Mouse (Mus musculus) stomach, postnatal 0 days (tissue): Measurements from ENCODE around the gene Nkx2-3. TPM values are rescaled to one million over a fixed set of nuclear protein-coding genes. Genes with fewer than 3 reads are reported as not detected.

ENCODE experiments used
- ATAC-seq: fragments of 200-750 bp; cut with Nextera tagmentation; 2 replicates; pipeline ENCODE4 v1.8.0; 2017; ENCODE audit not compliant: low FRiP score, low TSS enrichment
- DNase-seq: peaks from one replicate; pipeline ENCODE4 v3.0.0-alpha.2; 2016; ENCODE audit warnings: low spot score
- H3K27ac ChIP-seq: fragments of 300-500 bp; sonication (generic); replicated peaks from 2 replicates; pipeline ENCODE4 v1.5.1; 2014; ENCODE audit warnings: mild to moderate bottlenecking, control low read depth
- H3K27me3 ChIP-seq: fragments of 300-500 bp; sonication (generic); 2 replicates; pipeline ENCODE4 v1.6.1; 2014; ENCODE audit warnings: low read length; ENCODE audit not compliant: control insufficient read depth, insufficient read depth
- H3K36me3 ChIP-seq: fragments of 300-500 bp; sonication (generic); 2 replicates; pipeline ENCODE4 v1.6.1; 2014; ENCODE audit warnings: low read length, mixed read lengths; ENCODE audit not compliant: control insufficient read depth, insufficient read depth
- H3K4me1 ChIP-seq: fragments of 300-500 bp; sonication (generic); replicated peaks from 2 replicates; pipeline ENCODE4 v1.6.1; 2014; ENCODE audit warnings: antibody characterized with exemption; ENCODE audit not compliant: control insufficient read depth, insufficient read depth
- H3K4me2 ChIP-seq: fragments of 300-500 bp; sonication (generic); replicated peaks from 2 replicates; pipeline ENCODE4 v1.6.1; 2014; ENCODE audit warnings: low read depth, mild to moderate bottlenecking, control low read depth, moderate library complexity
- H3K4me3 ChIP-seq: fragments of 300-500 bp; sonication (generic); 2 replicates; pipeline ENCODE4 v1.5.1; 2014; ENCODE audit warnings: low read depth, low read length, control low read depth
- H3K9ac ChIP-seq: fragments of 300-500 bp; sonication (generic); 2 replicates; pipeline ENCODE4 v1.6.1; 2014; ENCODE audit warnings: mild to moderate bottlenecking, low read length, control low read depth, mixed read lengths
- H3K9me3 ChIP-seq: fragments of 300-500 bp; sonication (generic); 2 replicates; pipeline ENCODE4 v1.6.1; 2016; ENCODE audit warnings: low read length; ENCODE audit not compliant: control insufficient read depth
- CTCF ChIP-seq: IDR thresholded peaks from 2 replicates; pipeline ENCODE4 v1.5.1; 2016; ENCODE audit warnings: antibody characterized with exemption, low read depth, mild to moderate bottlenecking, moderate library complexity
- EP300 ChIP-seq: optimal IDR thresholded peaks from 2 replicates; pipeline ENCODE3; 2016; ENCODE audit warnings: antibody characterized with exemption
- WGBS: fragments of 180-500 bp; shearing (Covaris S2); extraction: QIAGEN DNeasy Blood & Tissue Kit; methylation state at CpG from one replicate; pipeline ENCODE4 v1.1.7; 2014; 5-methylcytosine and 5-hydroxymethylcytosine counted together
- polyA plus RNA-seq: library from polyadenylated mRNA; unstranded; fragments of >200 nt; fragmentation: Nextera tagmentation; extraction: Ambion mirVana; gene quantifications from 2 replicates; pipeline ENCODE4 v1.2.1, GENCODE M21; 2015

Nkx2-3 gene
- polyA plus RNA-seq, 1 experiment from 2014 or later = 5.7 TPM

DNA sequence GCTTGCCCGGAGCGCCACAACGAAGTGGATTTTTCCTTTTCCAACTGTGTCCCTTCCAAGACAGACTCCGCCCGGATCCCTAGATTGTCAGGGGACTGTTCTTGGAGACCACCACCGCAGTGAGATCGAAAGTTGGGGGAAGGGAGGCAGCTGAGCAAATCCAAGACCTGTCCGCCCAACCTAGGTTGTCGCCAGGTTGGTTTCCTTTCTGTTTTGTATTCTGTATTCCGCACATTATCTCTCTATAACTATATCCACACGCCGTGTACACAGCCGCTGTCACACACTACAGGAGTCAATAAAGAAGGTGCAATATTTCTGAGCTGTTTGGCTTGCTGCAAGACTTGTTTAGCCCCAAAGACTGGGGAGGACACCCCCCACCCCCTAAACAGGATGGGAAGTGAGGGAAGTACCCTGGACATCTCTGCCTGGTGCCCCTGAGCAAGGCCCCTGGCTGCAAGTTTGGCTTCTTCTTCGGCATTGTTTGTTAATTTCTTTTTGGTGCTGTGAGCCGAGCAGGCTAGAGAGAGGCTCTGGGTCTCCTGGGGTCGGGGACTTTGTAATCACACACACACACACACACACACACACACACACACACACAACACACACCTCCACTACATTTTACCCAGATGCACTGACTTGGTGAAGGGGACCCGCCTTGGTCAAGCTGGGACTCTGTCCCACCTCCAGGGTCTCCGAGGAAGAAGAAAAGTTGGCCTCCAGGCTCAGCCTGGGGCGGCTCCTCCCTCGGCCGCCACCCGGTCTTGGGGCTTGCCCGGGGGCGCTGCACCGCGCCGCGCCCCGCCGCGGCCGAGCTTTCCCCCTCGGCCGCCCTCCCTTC is 3.7 kb downstream of the Nkx2-3 start:
- 2% methylated on average over 33 of the region's 34 CpGs for WGBS
- no peak overlapping the region for H3K9ac ChIP-seq
- H3K9me3 ChIP-seq = no peaks in the 10 kb centered on the region
- H3K27me3 ChIP-seq = peaks cover 55% of the 10 kb centered on the region
- no peaks in the 10 kb centered on the region for H3K4me1 ChIP-seq
- no peaks in the 10 kb centered on the region for H3K36me3 ChIP-seq
- no peak overlapping the region for H3K27ac ChIP-seq
- DNase-seq (no peak), ATAC-seq (no peak)
- H3K4me3 ChIP-seq = peak overlapping the region; percentile 35
- H3K4me2 ChIP-seq = peak overlapping the region; percentile 47
- TF ChIP-seq EP300 = no peak

DNA sequence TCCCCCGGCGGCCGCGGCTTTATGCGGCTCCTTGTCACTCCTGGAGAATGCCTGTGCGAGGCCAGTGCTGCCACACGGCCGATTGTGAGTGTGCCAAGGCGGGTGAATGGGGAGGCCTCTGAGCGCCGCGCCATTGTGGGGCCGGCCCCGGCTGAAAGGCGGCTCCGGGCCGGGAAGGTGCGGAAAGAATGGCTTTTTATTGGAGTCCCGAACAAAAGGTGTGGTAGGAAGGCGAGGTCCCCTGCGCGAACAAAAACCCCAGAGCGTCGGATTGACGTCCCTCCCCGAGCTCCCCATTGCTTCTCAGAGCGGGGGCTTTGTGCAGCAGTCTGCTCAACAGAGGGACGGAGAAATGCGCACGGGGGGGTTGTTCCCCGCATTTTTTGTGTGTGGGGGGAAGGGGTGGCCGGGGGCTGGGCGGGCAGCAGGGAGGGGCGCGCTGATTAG is 4.3 kb downstream of the Nkx2-3 start:
- H3K4me3 ChIP-seq = peak overlapping the region; percentile 35
- no peak for ATAC-seq
- no peak overlapping the region for H3K9ac ChIP-seq
- no peak for DNase-seq
- H3K36me3 ChIP-seq = no peaks in the 10 kb centered on the region
- H3K4me2 ChIP-seq = peak overlapping the region; percentile 45
- 3% methylated on average over 35 of the region's 35 CpGs for WGBS
- TF ChIP-seq EP300 (no peak), CTCF (no peak)
- no peak overlapping the region for H3K27ac ChIP-seq
- no peaks in the 10 kb centered on the region for H3K4me1 ChIP-seq
- H3K27me3 ChIP-seq = peaks cover 56% of the 10 kb centered on the region
- no peaks in the 10 kb centered on the region for H3K9me3 ChIP-seq

- WGBS = 3% methylated on average over 12 of the region's 12 CpGs
- Histone ChIP-seq H3K27me3 (peaks cover 56% of the 10 kb centered on the region), H3K4me2 (peak overlapping the region; percentile 45; the same call in 1 of the 2 replicates), H3K27ac (no peak overlapping the region), H3K36me3 (no peaks in the 10 kb centered on the region), H3K4me3 (peak overlapping the region; percentile 35), H3K9me3 (no peaks in the 10 kb centered on the region), H3K9ac (no peak overlapping the region), H3K4me1 (no peaks in the 10 kb centered on the region)
- DNase-seq (no peak), ATAC-seq (no peak)
- no peak for TF ChIP-seq CTCF
- no peak for TF ChIP-seq EP300
These were observed 4.8 kb downstream of the Nkx2-3 start for GRCm38 (mm10) chr19:43616889-43617288.

- no peaks in the 10 kb centered on the region for H3K4me1 ChIP-seq
- H3K9me3 ChIP-seq = no peaks in the 10 kb centered on the region
- no peaks in the 10 kb centered on the region for H3K36me3 ChIP-seq
- H3K27ac ChIP-seq = no peak overlapping the region
- no peak for ATAC-seq
- peaks cover 46% of the 10 kb centered on the region for H3K27me3 ChIP-seq
- no peak for DNase-seq
- no peak overlapping the region for H3K4me3 ChIP-seq
- H3K4me2 ChIP-seq = no peak overlapping the region
- WGBS = 55% methylated on average over 9 of the region's 10 CpGs
- TF ChIP-seq CTCF (no peak), EP300 (no peak)
- no peak overlapping the region for H3K9ac ChIP-seq
These were observed 5.7 kb downstream of the Nkx2-3 start for GRCm38 (mm10) chr19:43617761-43618349.

DNA sequence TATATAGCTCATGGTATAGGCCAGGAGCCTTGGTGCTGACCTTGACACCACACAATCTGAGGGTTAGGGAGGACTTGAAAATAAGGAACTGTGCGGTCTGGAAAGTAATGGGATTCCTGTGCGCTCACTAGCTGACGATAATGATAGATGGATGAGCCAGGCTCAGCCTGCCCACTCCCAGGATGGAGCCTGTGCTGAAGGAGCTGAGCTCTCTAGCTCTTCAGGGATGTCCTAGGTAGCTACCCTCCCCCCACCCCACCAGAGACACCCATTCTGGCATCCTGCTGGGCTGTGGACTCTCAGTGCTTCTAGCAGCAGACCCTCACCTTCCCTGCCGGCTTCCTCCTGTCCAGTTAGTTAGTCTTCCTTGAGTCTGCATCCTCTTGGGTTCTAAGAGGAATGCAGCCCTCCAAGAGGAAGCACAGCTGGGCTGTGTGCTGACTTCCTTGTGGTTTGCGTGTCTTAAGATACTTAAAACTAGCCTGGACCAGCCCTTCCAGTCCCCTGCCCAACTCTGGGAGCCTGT is 6.4 kb downstream of the Nkx2-3 start:
- WGBS = 4% methylated on average over 5 of the region's 5 CpGs
- DNase-seq (no peak), ATAC-seq (no peak)
- no peak overlapping the region for H3K27ac ChIP-seq
- H3K4me2 ChIP-seq = no peak overlapping the region
- no peaks in the 10 kb centered on the region for H3K36me3 ChIP-seq
- H3K9ac ChIP-seq = no peak overlapping the region
- H3K9me3 ChIP-seq = no peaks in the 10 kb centered on the region
- peaks cover 44% of the 10 kb centered on the region for H3K27me3 ChIP-seq
- no peaks in the 10 kb centered on the region for H3K4me1 ChIP-seq
- no peak for TF ChIP-seq CTCF
- TF ChIP-seq EP300 = no peak
- no peak overlapping the region for H3K4me3 ChIP-seq
